Mouse (Mus musculus): ENCODE data around the gene Vmn1r39.
"Not testable (repeated sequence)": the region's sequence is repeated elsewhere in the genome, so short reads cannot be mapped to it uniquely, and the experiment has no call there.

The Vmn1r39 gene

GRCm38 (mm10) chr6:66810509-66810908, at the start of gene Vmn1r39:
Vmn1r39 (minus strand) TSS chr6:66810609.
- no peak for DNase-seq (ENCODE audit: low read depth)

- no peak for DNase-seq (ENCODE audit: low read depth)
Observed at GRCm38 (mm10) chr6:66859391-66859790, 49.0 kb upstream of the Vmn1r39 start.

- no peak for DNase-seq (ENCODE audit: low read depth)
Observed at GRCm38 (mm10) chr6:66858356-66858755, 47.9 kb upstream of the Vmn1r39 start.

- no peak for DNase-seq (ENCODE audit: low read depth)
Observed at GRCm38 (mm10) chr6:66856236-66856635, 45.8 kb upstream of the Vmn1r39 start.

GRCm38 (mm10) chr6:66848936-66849335, 38.5 kb upstream of the Vmn1r39 start:
- DNase-seq (ENCODE audit: low read depth): peak; percentile 52

- peak; percentile 37 for DNase-seq (ENCODE audit: low read depth)
Observed at GRCm38 (mm10) chr6:66840631-66841030, 30.2 kb upstream of the Vmn1r39 start.

- DNase-seq (ENCODE audit: low read depth): no peak
Observed at GRCm38 (mm10) chr6:66836932-66837331, 26.5 kb upstream of the Vmn1r39 start.

- no peak for DNase-seq (ENCODE audit: low read depth)
Observed at GRCm38 (mm10) chr6:66806311-66806710, 4.1 kb downstream of the Vmn1r39 start.

- no peak for DNase-seq (ENCODE audit: low read depth)
Observed at GRCm38 (mm10) chr6:66805713-66806112, 4.7 kb downstream of the Vmn1r39 start.

GRCm38 (mm10) chr6:66782527-66782926, 27.9 kb downstream of the Vmn1r39 start, which contains the start of gene Vmn1r38:
Vmn1r38 (minus strand) TSS chr6:66782627.
- DNase-seq (ENCODE audit: low read depth): not testable (repeated sequence)

Measured in fibroblast of lung, adult 2 months (primary cell).